Mouse (Mus musculus) stomach, embryonic 14.5 days (tissue): ENCODE data around the gene Gm6377. TPM values are rescaled to one million over a fixed set of nuclear protein-coding genes. Genes with fewer than 3 reads are reported as not detected.
A peak's percentile ranks its signal among the peaks of the same experiment; 100 is the strongest.

Source experiments
- ATAC-seq: fragments of 200-750 bp; cut with Nextera tagmentation; 2 replicates; pipeline ENCODE4 v1.8.0; 2017; ENCODE audit warnings: low read depth, moderate TSS enrichment; ENCODE audit not compliant: insufficient number of reproducible peaks, insufficient read depth, low FRiP score
- H3K27ac ChIP-seq: fragments of 300-500 bp; sonication (generic); 2 replicates; pipeline ENCODE4 v1.5.1; 2014; ENCODE audit warnings: mild to moderate bottlenecking, low read length, moderate library complexity, mixed read lengths
- H3K27me3 ChIP-seq: fragments of 300-500 bp; sonication (generic); 2 replicates; pipeline ENCODE4 v1.6.1; 2014; ENCODE audit warnings: low read length, control low read depth, mixed read lengths; ENCODE audit not compliant: control insufficient read depth, insufficient read depth
- H3K36me3 ChIP-seq: fragments of 300-500 bp; sonication (generic); 2 replicates; pipeline ENCODE4 v1.6.1; 2014; ENCODE audit warnings: mild to moderate bottlenecking, control low read depth, low read length, moderate library complexity, mixed read lengths; ENCODE audit not compliant: control insufficient read depth, insufficient read depth
- H3K4me1 ChIP-seq: fragments of 300-500 bp; sonication (generic); 2 replicates; pipeline ENCODE4 v1.6.1; 2014; ENCODE audit warnings: low read length, control low read depth, mixed read lengths; ENCODE audit not compliant: control insufficient read depth, insufficient read depth
- H3K4me2 ChIP-seq: fragments of 300-500 bp; sonication (generic); replicated peaks from 2 replicates; pipeline ENCODE4 v1.6.1; 2014; ENCODE audit warnings: low read depth, low read length, control low read depth
- H3K4me3 ChIP-seq: fragments of 300-500 bp; sonication (generic); 2 replicates; pipeline ENCODE4 v1.5.1; 2014; ENCODE audit warnings: low read depth, low read length, control low read depth
- H3K9ac ChIP-seq: fragments of 300-500 bp; sonication (generic); replicated peaks from 2 replicates; pipeline ENCODE4 v1.6.1; 2014; ENCODE audit warnings: low read depth, mild to moderate bottlenecking, control low read depth, low read length, moderate library complexity, mixed read lengths
- H3K9me3 ChIP-seq: fragments of 300-500 bp; sonication (generic); 2 replicates; pipeline ENCODE4 v1.6.1; 2016; ENCODE audit warnings: low read depth, low read length, control low read depth; ENCODE audit not compliant: control insufficient read depth
- WGBS: fragments of 180-500 bp; shearing (Covaris S2); extraction: QIAGEN DNeasy Blood & Tissue Kit; methylation state at CpG from one replicate; pipeline ENCODE4 v1.1.7; 2014; 5-methylcytosine and 5-hydroxymethylcytosine counted together
- polyA plus RNA-seq: library from polyadenylated mRNA; unstranded; fragments of >200 nt; fragmentation: Nextera tagmentation; extraction: Ambion mirVana; gene quantifications from 2 replicates; pipeline ENCODE4 v1.2.1, GENCODE M21; 2014

Gm6377 gene
- 0.11 TPM in 1 of 2 replicates, not detected in the other for polyA plus RNA-seq

GRCm38 (mm10) chrX:109196468-109196867 lies at the start of gene Gm6377:
Gm6377 (plus strand) TSS chrX:109196756.
- H3K36me3 ChIP-seq, result no peaks in the 10 kb centered on the region
- no peaks in the 10 kb centered on the region for H3K4me1 ChIP-seq
- no peak for ATAC-seq
- WGBS, result 63% methylated on average over 4 of the region's 4 CpGs
- H3K9ac ChIP-seq, result no peak within 1 kb of the TSS
- H3K4me2 ChIP-seq, result no peak within 1 kb of the TSS
- H3K27ac ChIP-seq, result no peak within 1 kb of the TSS
- no peak within 1 kb of the TSS for H3K4me3 ChIP-seq
- no peaks in the 10 kb centered on the region for H3K9me3 ChIP-seq
- H3K27me3 ChIP-seq, result no peaks in the 10 kb centered on the region

- no peak overlapping the region for H3K9ac ChIP-seq
- no peaks in the 10 kb centered on the region for H3K36me3 ChIP-seq
- no peak overlapping the region for H3K27ac ChIP-seq
- H3K4me3 ChIP-seq, result no peak overlapping the region
- no peak overlapping the region for H3K4me2 ChIP-seq
- no peaks in the 10 kb centered on the region for H3K4me1 ChIP-seq
- no peaks in the 10 kb centered on the region for H3K27me3 ChIP-seq
- no peak for ATAC-seq
- WGBS, result 84% methylated on average over 3 of the region's 3 CpGs
- no peaks in the 10 kb centered on the region for H3K9me3 ChIP-seq
These were observed 49.4 kb upstream of the Gm6377 start for GRCm38 (mm10) chrX:109147108-109147507.

GRCm38 (mm10) chrX:109151228-109151627 lies 45.3 kb upstream of the Gm6377 start:
- Histone ChIP-seq H3K4me3 (no peak overlapping the region), H3K9ac (no peak overlapping the region), H3K27me3 (no peaks in the 10 kb centered on the region), H3K27ac (no peak overlapping the region), H3K36me3 (no peaks in the 10 kb centered on the region), H3K4me1 (no peaks in the 10 kb centered on the region), H3K9me3 (no peaks in the 10 kb centered on the region), H3K4me2 (no peak overlapping the region)
- no peak for ATAC-seq
- WGBS, result 93% methylated on average over 2 of the region's 2 CpGs

GRCm38 (mm10) chrX:109160326-109160725 lies 36.2 kb upstream of the Gm6377 start:
- Histone ChIP-seq H3K36me3 (no peaks in the 10 kb centered on the region; the same call in 1 of the 2 replicates), H3K9ac (no peak overlapping the region), H3K4me2 (no peak overlapping the region), H3K4me3 (no peak overlapping the region), H3K4me1 (no peaks in the 10 kb centered on the region), H3K9me3 (no peaks in the 10 kb centered on the region), H3K27ac (no peak overlapping the region), H3K27me3 (no peaks in the 10 kb centered on the region)
- WGBS, result 100% methylated on average over 1 of the region's 1 CpGs
- ATAC-seq, result no peak

- no peaks in the 10 kb centered on the region for H3K4me1 ChIP-seq
- no peak overlapping the region for H3K27ac ChIP-seq
- ATAC-seq, result no peak
- H3K27me3 ChIP-seq, result no peaks in the 10 kb centered on the region
- H3K9me3 ChIP-seq, result no peaks in the 10 kb centered on the region
- 72% methylated on average over 4 of the region's 4 CpGs for WGBS
- no peak overlapping the region for H3K9ac ChIP-seq
- no peak overlapping the region for H3K4me2 ChIP-seq
- no peaks in the 10 kb centered on the region; the same call in 1 of the 2 replicates for H3K36me3 ChIP-seq
- no peak overlapping the region for H3K4me3 ChIP-seq
These were observed 35.7 kb upstream of the Gm6377 start for GRCm38 (mm10) chrX:109160901-109161300.

- Histone ChIP-seq H3K9me3 (no peaks in the 10 kb centered on the region), H3K9ac (no peak overlapping the region), H3K27ac (no peak overlapping the region), H3K36me3 (no peaks in the 10 kb centered on the region), H3K27me3 (no peaks in the 10 kb centered on the region), H3K4me1 (peaks cover 5% of the 10 kb centered on the region; the same call in 1 of the 2 replicates), H3K4me2 (no peak overlapping the region), H3K4me3 (no peak overlapping the region)
- WGBS, result 70% methylated on average over 2 of the region's 2 CpGs
- 0 out of 2 replicates have a peak, but pooled peaks have one; percentile 58 for ATAC-seq
These were observed 21.5 kb upstream of the Gm6377 start for GRCm38 (mm10) chrX:109175038-109175437.

GRCm38 (mm10) chrX:109175470-109175869 lies 21.1 kb upstream of the Gm6377 start:
- Histone ChIP-seq H3K4me2 (no peak overlapping the region), H3K36me3 (no peaks in the 10 kb centered on the region), H3K27me3 (no peaks in the 10 kb centered on the region), H3K4me1 (peaks cover 5% of the 10 kb centered on the region; the same call in 1 of the 2 replicates), H3K9ac (no peak overlapping the region), H3K27ac (no peak overlapping the region), H3K9me3 (no peaks in the 10 kb centered on the region), H3K4me3 (no peak overlapping the region)
- ATAC-seq, result peak; percentile 74; the same call in 1 of the 2 replicates
- WGBS, result 28% methylated on average over 3 of the region's 3 CpGs

GRCm38 (mm10) chrX:109184706-109185478 lies 11.7 kb upstream of the Gm6377 start:
- Histone ChIP-seq H3K4me2 (no peak overlapping the region), H3K27me3 (no peaks in the 10 kb centered on the region), H3K4me3 (no peak overlapping the region), H3K9ac (no peak overlapping the region), H3K36me3 (no peaks in the 10 kb centered on the region), H3K27ac (no peak overlapping the region), H3K9me3 (no peaks in the 10 kb centered on the region), H3K4me1 (no peaks in the 10 kb centered on the region)
- ATAC-seq, result no peak
- 83% methylated on average over 4 of the region's 4 CpGs for WGBS
